Mouse (Mus musculus): ENCODE results near the gene Ifit3.

GRCm38 (mm10) chr19:34553021-34553420, 30.3 kb upstream of the Ifit3 start:
- TF ChIP-seq CTCF (IDR thresholded peaks at IDR 0.05; ENCODE audit: control insufficient read depth, insufficient read depth, insufficient read length) (no peak), MYOG (IDR thresholded peaks at IDR 0.05; ENCODE audit: control insufficient read depth, extremely low read depth, insufficient read length) (no peak), MYOD1 (IDR thresholded peaks at IDR 0.05; ENCODE audit: control insufficient read depth, insufficient read length, low read depth) (peak; percentile 6), USF1 (IDR thresholded peaks at IDR 0.05; ENCODE audit: low read depth) (no peak), MAX (IDR thresholded peaks at IDR 0.05) (no peak)

Measured in C2C12 (cell line).